Mouse (Mus musculus) lung, adult 2 months (tissue): ENCODE data around the gene Vps51.

Experiments
- CTCF ChIP-seq: fragments of 200-500 bp; IDR thresholded peaks from 2 replicates; pipeline ENCODE4 v1.5.1; 2011; ENCODE audit warnings: mild to moderate bottlenecking, low read length, control low read depth; ENCODE audit not compliant: insufficient read depth
- POLR2A ChIP-seq: fragments of 200-500 bp; IDR thresholded peaks from 2 replicates; pipeline ENCODE4 v1.6.1; 2011; ENCODE audit warnings: low read depth, mild to moderate bottlenecking, control low read depth, low read length, borderline replicate concordance; ENCODE audit errors: extremely low read depth

GRCm38 (mm10) chr19:6082156-6082555, 5.1 kb upstream of the Vps51 start, which contains the start of gene Gm28374:
- TF ChIP-seq POLR2A (no peak), CTCF (no peak)
